Mouse (Mus musculus): ENCODE measurements around the gene Npas2.

DNA sequence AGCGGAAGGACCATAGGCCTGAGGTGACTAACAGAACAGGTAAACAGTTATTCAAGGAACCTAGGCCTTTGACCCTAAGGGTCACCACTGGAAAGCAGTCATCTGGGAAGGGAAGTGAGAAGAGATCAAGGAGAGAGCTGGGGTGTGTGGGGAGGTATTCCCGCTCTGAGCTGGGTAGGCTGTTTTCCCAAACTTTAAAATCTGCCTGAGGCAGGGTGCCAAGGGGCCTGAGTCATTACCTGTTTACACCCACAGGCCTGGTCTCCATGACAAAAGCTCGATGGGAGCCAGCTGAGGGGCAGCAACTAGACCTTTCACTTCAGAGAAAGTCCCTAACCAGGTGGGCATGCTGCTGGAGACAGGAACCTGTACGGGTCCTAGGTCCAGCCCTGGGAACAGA is 205.7 kb downstream of the Npas2 start:
- no peak for TF ChIP-seq EP300 (IDR thresholded peaks at IDR 0.05; ENCODE audit: low read depth)
- no peak for TF ChIP-seq CTCF (IDR thresholded peaks at IDR 0.05; ENCODE audit: low read depth)

All from heart, postnatal 0 days (tissue).